Comparison of ENCODE assay signal across 9 mouse cellular contexts in the genomic region with DNA sequence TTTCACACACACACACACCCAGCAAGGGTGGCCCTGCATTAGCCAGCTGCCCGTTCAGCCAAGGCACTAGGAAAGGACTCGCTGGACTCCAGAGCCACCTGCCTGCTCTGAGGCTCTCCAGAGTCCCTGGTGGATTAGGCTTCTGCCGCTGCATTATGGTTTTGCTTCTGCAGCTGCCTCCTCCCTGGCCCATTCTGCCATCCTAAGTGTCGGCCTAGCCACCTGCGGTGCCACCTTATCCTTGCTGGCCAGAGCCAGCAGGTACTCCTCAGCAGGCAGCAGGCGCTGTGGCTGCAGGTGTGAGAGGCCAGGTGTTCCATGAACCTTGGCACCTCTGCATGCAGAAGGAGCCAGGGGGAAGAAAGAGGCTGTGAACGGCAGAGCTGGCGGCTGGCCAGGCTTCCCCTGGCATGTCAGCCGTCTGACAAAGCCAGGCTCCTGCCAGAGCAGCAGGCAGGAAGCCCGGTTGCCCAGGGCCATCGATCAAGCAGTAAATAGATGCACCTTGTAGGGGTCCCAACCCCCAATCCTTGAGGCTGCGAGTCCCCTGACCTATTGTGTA. TPM values are rescaled to one million over a fixed set of nuclear protein-coding genes. Genes with fewer than 3 reads are reported as not detected.
DNase-seq lines count a peak whose midpoint lies in the region; ATAC-seq and TF ChIP-seq lines count a peak whose summit lies in the region.
"Had no signal": no experiment of that assay in that cellular context is flagged by ENCODE, and none has a peak within 500 bp of the region (broad histone marks: within the 10 kb centered on the region; RNA-seq: fewer than 3 reads in every experiment).

No protein-coding gene starts in this region.

- WGBS in heart, embryonic 15.5 days, result 21% methylated on average over 12 of the region's 12 CpGs
- 32% methylated on average over 12 of the region's 12 CpGs for WGBS in kidney, postnatal 0 days

- H3K4me2 ChIP-seq in heart, embryonic 15.5 days, result peak overlapping the region; percentile 54
- no peak overlapping the region for H3K4me2 ChIP-seq in kidney, postnatal 0 days (ENCODE audit: low read length)
- H3K4me2 ChIP-seq: liver, embryonic 15.5 days had no signal

- H3K4me1 ChIP-seq in heart, embryonic 15.5 days (replicated peaks), result peaks cover 11% of the 10 kb centered on the region
- H3K4me1 ChIP-seq in kidney, postnatal 0 days (replicated peaks; ENCODE audit: insufficient read depth, low read length), result no peaks in the 10 kb centered on the region; the same call in 1 of the 2 replicates
- H3K4me1 ChIP-seq: liver, embryonic 15.5 days had no signal

- no peak overlapping the region for H3K27ac ChIP-seq in heart, embryonic 15.5 days
- 0 out of 2 replicates have a peak overlapping the region, but pooled peaks have one; percentile 6 for H3K27ac ChIP-seq in kidney, postnatal 0 days
- H3K27ac ChIP-seq: liver, embryonic 15.5 days had no signal

- peak overlapping the region; percentile 40 for H3K9ac ChIP-seq in heart, embryonic 15.5 days
- H3K9ac ChIP-seq in kidney, postnatal 0 days (ENCODE audit: low read depth, low read length), result no peak overlapping the region
- H3K9ac ChIP-seq: liver, embryonic 15.5 days had no signal

- no peaks in the 10 kb centered on the region for H3K36me3 ChIP-seq in heart, embryonic 15.5 days
- no peaks in the 10 kb centered on the region for H3K36me3 ChIP-seq in kidney, postnatal 0 days (ENCODE audit: insufficient read depth, low read length)
- H3K36me3 ChIP-seq: liver, embryonic 15.5 days had no signal

- peak overlapping the region; percentile 22 for H3K4me3 ChIP-seq in heart, embryonic 15.5 days
- H3K4me3 ChIP-seq in kidney, postnatal 0 days (replicated peaks; ENCODE audit: low read depth, low read length), result no peak overlapping the region
- H3K4me3 ChIP-seq: liver, embryonic 15.5 days had no signal

- intact Hi-C loops in gastrocnemius, postnatal 36 days (cut with DNase I), result no loop called here
- intact Hi-C loops in left cerebral cortex, postnatal 36 days (cut with DNase I), result no loop called here

- peak; percentile 20; the same call in 1 of the 2 replicates for TF ChIP-seq CTCF in kidney, postnatal 0 days (IDR thresholded peaks at IDR 0.05; ENCODE audit: low read depth)

- no peaks in the 10 kb centered on the region for H3K9me3 ChIP-seq in heart, embryonic 15.5 days (replicated peaks)
- H3K9me3 ChIP-seq in kidney, postnatal 0 days (replicated peaks; ENCODE audit: low read length), result no peaks in the 10 kb centered on the region
- H3K9me3 ChIP-seq: liver, embryonic 15.5 days had no signal

- H3K27me3 ChIP-seq in heart, embryonic 15.5 days, result no peaks in the 10 kb centered on the region
- H3K27me3 ChIP-seq in kidney, postnatal 0 days (ENCODE audit: insufficient read depth, low read length), result no peaks in the 10 kb centered on the region
- H3K27me3 ChIP-seq: liver, embryonic 15.5 days had no signal

- DNase-seq in gastrocnemius, postnatal 10 days, result peak; percentile 34
- DNase-seq in gastrocnemius, postnatal 36 days, result no peak
- DNase-seq in adrenal gland, postnatal 25 days, result peak; percentile 20
- peak; percentile 28 for DNase-seq in kidney, postnatal 0 days (ENCODE audit: low spot score)
- DNase-seq in ovary, postnatal 36 days (ENCODE audit: low spot score), result peak; percentile 50
- no peak for DNase-seq in spleen, adult 18-20 months
- no peak for DNase-seq in left cerebral cortex, postnatal 36 days (ENCODE audit: low spot score in 2 of 2)

- peak; percentile 50; the same call in 1 of the 2 replicates for ATAC-seq in heart, embryonic 15.5 days (replicated peaks; ENCODE audit: insufficient number of reproducible peaks, insufficient read depth, low FRiP score, low read depth)
- no peak for ATAC-seq in kidney, postnatal 0 days (replicated peaks; ENCODE audit: low FRiP score, low read depth)

RNA-seq across cellular contexts. Expression of a gene that starts 14.8 kb away (rescaled TPM):
- 1 to 10 TPM; 4.0 to 5.7 TPM for total RNA-seq in gastrocnemius, postnatal 10 days (2021)
- total RNA-seq in gastrocnemius, postnatal 36 days (2021), result under 1 TPM; 0.10 to 0.13 TPM
- 0.30 and 0.33 TPM in 2 replicates for total RNA-seq in adrenal gland, postnatal 25 days (2021)
- 13.6 and 13.7 TPM in 2 replicates for polyA plus RNA-seq in heart, embryonic 15.5 days (2015; fragmentation: Nextera tagmentation; extraction: Ambion mirVana)
- polyA plus RNA-seq in kidney, postnatal 0 days (2015; fragmentation: Nextera tagmentation; extraction: Ambion mirVana), result 35.4 and 40.8 TPM in 2 replicates
- total RNA-seq in left cerebral cortex, postnatal 36 days (2021), result 10 to 100 TPM; 11.0 to 19.4 TPM

Comparison
In these comparisons a context has a peak if more than half of its experiments do, and no peak if none do; other contexts are left out.
1. DNase-seq: peak in gastrocnemius, postnatal 10 days (single experiment), adrenal gland, postnatal 25 days (single experiment), kidney, postnatal 0 days (single experiment) and ovary, postnatal 36 days (single experiment); none in gastrocnemius, postnatal 36 days (0 of 2), spleen, adult 18-20 months (0 of 2) and left cerebral cortex, postnatal 36 days (0 of 2).